Mouse (Mus musculus): Measurements from ENCODE around the gene Chsy1.

DNA sequence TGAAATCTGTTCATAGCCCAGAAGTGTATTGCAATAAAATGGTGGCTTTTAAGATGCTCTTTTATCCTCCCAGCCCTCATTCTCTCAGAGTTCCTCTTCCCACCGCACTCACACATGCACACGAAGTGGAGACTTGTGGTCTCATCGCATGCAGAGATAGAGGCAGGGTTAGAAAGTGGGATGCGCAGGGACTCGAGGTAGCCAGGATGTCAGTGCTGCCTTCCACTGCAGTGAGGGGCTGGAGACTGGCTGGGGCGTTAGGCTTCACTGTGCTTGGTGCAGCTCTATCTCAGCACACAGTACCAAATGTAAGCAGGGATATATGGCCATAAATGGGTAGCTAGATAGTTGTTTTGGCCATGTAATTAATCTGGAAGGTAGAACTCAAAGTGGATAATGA is 52.5 kb downstream of the Chsy1 start:
- TF ChIP-seq CTCF (IDR thresholded peaks at IDR 0.05; ENCODE audit: low read depth, low read length): no peak
- TF ChIP-seq GATA1 (IDR thresholded peaks at IDR 0.05; ENCODE audit: borderline replicate concordance, low read length): no peak
- TF ChIP-seq POLR2AphosphoS5 (IDR thresholded peaks at IDR 0.05; ENCODE audit: insufficient replicate concordance, low read depth, low read length): no peak
- TF ChIP-seq TAL1 (conservative IDR thresholded peaks at IDR 0.05; ENCODE audit: low read depth, low read length): no peak
